Mouse (Mus musculus) liver, postnatal 0 days (tissue): ENCODE results near the gene Gpr132.

ENCODE experiments used
- CTCF ChIP-seq: sonication (generic); IDR thresholded peaks from 2 replicates; pipeline ENCODE4 v1.5.1; 2016; ENCODE audit warnings: antibody characterized with exemption, low read depth
- EP300 ChIP-seq: IDR thresholded peaks from 2 replicates; pipeline ENCODE4 v1.6.1; 2016; ENCODE audit warnings: antibody characterized with exemption, low read depth, mild to moderate bottlenecking

DNA sequence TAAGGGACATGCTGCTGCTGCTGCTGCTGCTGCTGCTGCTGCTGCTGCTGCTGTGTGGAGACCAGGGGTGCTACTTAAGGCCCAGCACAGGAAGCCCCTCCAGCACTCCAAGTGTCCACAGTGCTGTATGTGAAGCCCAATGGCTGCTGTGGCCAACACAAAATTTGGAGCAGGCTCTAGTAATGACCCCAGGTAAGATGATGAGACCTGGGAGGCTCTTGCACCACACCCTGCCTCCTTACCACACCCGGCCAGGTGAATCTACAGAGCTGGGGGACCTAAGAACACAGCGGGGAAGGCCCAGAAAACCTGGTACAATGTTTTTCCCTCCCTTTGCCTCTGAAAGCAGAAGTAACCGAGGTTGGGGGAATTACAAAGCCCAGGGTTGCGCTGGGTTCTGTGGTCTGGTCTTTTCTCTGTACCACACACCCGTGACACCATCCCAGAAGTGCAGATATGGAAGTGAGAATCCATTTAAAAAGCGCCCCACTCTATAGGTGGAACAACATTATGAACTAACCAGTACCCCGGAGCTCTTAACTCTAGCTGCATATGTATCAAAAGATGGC, 838 bp downstream of the Gpr132 start:
- TF ChIP-seq CTCF (no peak), EP300 (no peak)
